Mouse (Mus musculus) lung, postnatal 0 days (tissue): ENCODE results near the gene Tln2.

Experiments used
- CTCF ChIP-seq: IDR thresholded peaks from 2 replicates; pipeline ENCODE4 v1.5.1; 2016; ENCODE audit warnings: antibody characterized with exemption, mild to moderate bottlenecking
- EP300 ChIP-seq: IDR thresholded peaks from 2 replicates; pipeline ENCODE4 v1.6.1; 2016; ENCODE audit warnings: antibody characterized with exemption, mild to moderate bottlenecking, control low read depth

DNA sequence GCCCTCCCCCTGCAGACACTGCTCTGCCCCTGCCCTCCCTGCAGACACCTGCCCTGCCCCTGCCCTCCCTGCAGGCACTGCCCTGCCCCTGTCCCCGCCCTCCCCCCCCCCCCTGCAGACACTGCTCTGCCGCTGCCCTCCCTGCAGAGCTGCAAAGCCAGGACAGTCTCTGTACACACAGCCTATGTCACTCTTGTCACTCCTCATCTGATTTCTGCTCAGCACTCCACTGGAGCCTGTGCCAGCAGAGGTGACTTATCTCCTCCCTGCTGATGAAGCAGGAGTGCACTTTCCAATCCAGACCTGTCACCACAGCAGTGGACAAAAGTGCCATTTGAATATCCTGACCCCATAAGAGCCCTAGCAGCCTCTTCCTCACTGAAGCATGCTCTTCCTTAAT, 118.0 kb downstream of the Tln2 start:
- TF ChIP-seq CTCF = no peak
- no peak for TF ChIP-seq EP300
